Mouse (Mus musculus): ENCODE data around the gene Mvd. TPM values are rescaled to one million over a fixed set of nuclear protein-coding genes. Genes with fewer than 3 reads are reported as not detected.

Gene Mvd
- total RNA-seq, 2 experiments from 2014 or later = 25.3 to 27.4 TPM

- DNase-seq (ENCODE audit: low spot score in 2 of 2) = no peak
Measured at GRCm38 (mm10) chr8:122430058-122430636, 13.1 kb downstream of the Mvd start.

- DNase-seq (ENCODE audit: low spot score in 2 of 2) = no peak
Measured at GRCm38 (mm10) chr8:122428163-122428562, 15.1 kb downstream of the Mvd start.

GRCm38 (mm10) chr8:122427607-122428006, 15.6 kb downstream of the Mvd start:
- no peak for DNase-seq (ENCODE audit: low spot score in 2 of 2)

GRCm38 (mm10) chr8:122426145-122426544, 17.1 kb downstream of the Mvd start:
- DNase-seq (ENCODE audit: low spot score in 2 of 2) = no peak

- DNase-seq (ENCODE audit: low spot score in 2 of 2) = no peak
Measured at GRCm38 (mm10) chr8:122423659-122424058, 19.6 kb downstream of the Mvd start.

- no peak for DNase-seq (ENCODE audit: low spot score in 2 of 2)
Measured at GRCm38 (mm10) chr8:122423217-122423616, 20.0 kb downstream of the Mvd start.

- DNase-seq (ENCODE audit: low spot score in 2 of 2) = no peak
Measured at GRCm38 (mm10) chr8:122421376-122422070, 21.7 kb downstream of the Mvd start, which contains the start of gene Il17c. TSS of gene Il17c (plus strand) at chr8:122422020.

GRCm38 (mm10) chr8:122419881-122420555, 23.2 kb downstream of the Mvd start:
- peak; percentile 49 to 73 for DNase-seq (ENCODE audit: low spot score in 2 of 2)

- DNase-seq (ENCODE audit: low spot score in 2 of 2) = no peak
Measured at GRCm38 (mm10) chr8:122415554-122415953, 27.7 kb downstream of the Mvd start.

- DNase-seq (ENCODE audit: low spot score in 2 of 2) = no peak
Measured at GRCm38 (mm10) chr8:122414311-122414710, 28.9 kb downstream of the Mvd start.

GRCm38 (mm10) chr8:122407678-122408077, 35.5 kb downstream of the Mvd start:
- no peak for DNase-seq (ENCODE audit: low spot score in 2 of 2)

GRCm38 (mm10) chr8:122405146-122405805, 37.9 kb downstream of the Mvd start:
- no peak for DNase-seq (ENCODE audit: low spot score in 2 of 2)

GRCm38 (mm10) chr8:122398186-122398585, 45.0 kb downstream of the Mvd start:
- DNase-seq (ENCODE audit: low spot score in 2 of 2) = no peak

GRCm38 (mm10) chr8:122395291-122395690, 47.9 kb downstream of the Mvd start:
- no peak for DNase-seq (ENCODE audit: low spot score in 2 of 2)

GRCm38 (mm10) chr8:122393717-122394116, 49.5 kb downstream of the Mvd start:
- no peak for DNase-seq (ENCODE audit: low spot score in 2 of 2)

GRCm38 (mm10) chr8:122390758-122391157, 52.5 kb downstream of the Mvd start:
- no peak for DNase-seq (ENCODE audit: low spot score in 2 of 2)

GRCm38 (mm10) chr8:122389357-122389756, 53.9 kb downstream of the Mvd start:
- no peak for DNase-seq (ENCODE audit: low spot score in 2 of 2)

Small RNA genes within 50 kb of the gene (microRNA-seq; reads per million reads assigned to microRNA genes)
- 0 reads per million in 2 experiments for gene Gm24366

Other genes with a start within 250 kb of the Mvd start
- 10 to 100 TPM; 35.6 to 37.5 TPM for gene Zfpm1, start 161.3 kb downstream of the Mvd start, total RNA-seq (2021)
- 1 to 10 TPM; 8.0 to 8.5 TPM for gene Trhr2, start 82.7 kb downstream of the Mvd start, total RNA-seq (2021)
- gene Zc3h18, start 66.8 kb downstream of the Mvd start, total RNA-seq (2021) = 10 to 100 TPM; 41.2 to 42.4 TPM
- not detected for gene Il17c, start 21.4 kb downstream of the Mvd start, total RNA-seq (2021)
- gene Cyba, start 10.5 kb downstream of the Mvd start, total RNA-seq (2021) = 1 to 10 TPM; 7.9 to 8.7 TPM
- gene Snai3, start 17.3 kb upstream of the Mvd start, total RNA-seq (2021) = under 1 TPM; 0.51 to 0.61 TPM
- gene Rnf166, start 32.6 kb upstream of the Mvd start, total RNA-seq (2021) = 10 to 100 TPM; 37.7 to 50.0 TPM
- gene Ctu2, start 32.7 kb upstream of the Mvd start, total RNA-seq (2021) = 10 to 100 TPM; 25.4 to 28.7 TPM
- 1 to 10 TPM; 5.2 to 5.5 TPM for gene Piezo1, start 107.9 kb upstream of the Mvd start, total RNA-seq (2021)
- 1 to 10 TPM; 2.9 to 3.9 TPM for gene Cdt1, start 124.6 kb upstream of the Mvd start, total RNA-seq (2021)
- gene Aprt, start 133.5 kb upstream of the Mvd start, total RNA-seq (2021) = 10 to 100 TPM; 48.4 to 52.0 TPM
- 1 to 10 TPM; 8.1 to 8.3 TPM for gene Galns, start 168.0 kb upstream of the Mvd start, total RNA-seq (2021)
- 10 to 100 TPM; 79.6 to 86.0 TPM for gene Trappc2l, start 168.2 kb upstream of the Mvd start, total RNA-seq (2021)
- not detected for gene Pabpn1l, start 179.3 kb upstream of the Mvd start, total RNA-seq (2021)

All from left cerebral cortex, adult 18-20 months (tissue).